In the genomic region with DNA sequence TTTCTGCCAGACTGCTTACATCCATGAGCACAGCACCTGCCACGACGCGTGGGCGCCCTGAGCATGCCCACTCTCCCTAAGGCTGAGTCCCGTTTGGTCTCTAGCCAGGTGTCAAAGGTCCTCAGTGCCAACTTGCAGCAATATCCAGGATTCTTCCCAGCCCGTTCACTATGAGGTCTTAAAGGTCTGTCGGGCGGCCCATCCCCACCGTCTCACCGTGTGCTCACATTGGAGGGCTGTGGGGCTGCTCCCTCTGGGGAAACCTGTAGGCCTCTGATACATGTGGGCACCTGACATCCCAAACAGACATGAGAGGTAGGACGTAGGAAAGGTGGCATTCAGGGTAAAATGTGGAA, we compare ENCODE assay signal across 32 mouse cellular contexts. TPM values are rescaled to one million over a fixed set of nuclear protein-coding genes. Genes with fewer than 3 reads are reported as not detected.
DNase-seq lines count a peak whose midpoint lies in the region; ATAC-seq and TF ChIP-seq lines count a peak whose summit lies in the region.
"Had no signal": no experiment of that assay in that cellular context is flagged by ENCODE, and none has a peak within 500 bp of the region (broad histone marks: within the 10 kb centered on the region; RNA-seq: fewer than 3 reads in every experiment).

No protein-coding gene starts in this region.

- no peak for TF ChIP-seq POLR2A in kidney, adult 2 months (IDR thresholded peaks at IDR 0.05; ENCODE audit: low read depth, low read length)
- TF ChIP-seq POLR2A in cerebellum, adult 2 months (IDR thresholded peaks at IDR 0.05; ENCODE audit: borderline replicate concordance, insufficient read depth, low read length): no peak

- no peaks in the 10 kb centered on the region; the same call in 1 of the 2 replicates for H3K36me3 ChIP-seq in kidney, adult 2 months (ENCODE audit: control insufficient read depth, insufficient read depth, low read length)
- peaks cover 74% of the 10 kb centered on the region for H3K36me3 ChIP-seq in intestine, embryonic 14.5 days (ENCODE audit: control insufficient read depth, insufficient read depth, low read length)
- peaks cover 55% of the 10 kb centered on the region for H3K36me3 ChIP-seq in intestine, postnatal 0 days (ENCODE audit: control insufficient read depth, insufficient read depth)

- no peak overlapping the region for H3K9ac ChIP-seq in intestine, embryonic 14.5 days (ENCODE audit: low read length)
- no peak overlapping the region for H3K9ac ChIP-seq in intestine, postnatal 0 days (ENCODE audit: low read depth, low read length)
- H3K9ac ChIP-seq: embryonic facial prominence, embryonic 12.5 days; embryonic facial prominence, embryonic 15.5 days; forebrain, postnatal 0 days; heart, embryonic 13.5 days; hindbrain, embryonic 14.5 days had no signal

- intact Hi-C loops in gastrocnemius, adult 2 months (cut with DNase I): no loop called here
- intact Hi-C loops in gastrocnemius, postnatal 36 days (cut with DNase I): no loop called here

- H3K4me3 ChIP-seq in gastrocnemius, adult 2 months: no peak overlapping the region
- H3K4me3 ChIP-seq in kidney, adult 2 months (ENCODE audit: insufficient read depth, low read depth, low read length): no peak overlapping the region
- H3K4me3 ChIP-seq in intestine, embryonic 14.5 days (ENCODE audit: low read depth, low read length): no peak overlapping the region
- H3K4me3 ChIP-seq in intestine, postnatal 0 days (ENCODE audit: low read depth, low read length): no peak overlapping the region
- no peak overlapping the region for H3K4me3 ChIP-seq in cerebellum, adult 2 months (replicated peaks; ENCODE audit: insufficient read depth, low read depth, low read length)
- H3K4me3 ChIP-seq: embryonic facial prominence, embryonic 12.5 days; embryonic facial prominence, embryonic 15.5 days; heart, adult 2 months; heart, embryonic 10.5 days; heart, embryonic 13.5 days had no signal

- no peak for TF ChIP-seq CTCF in gastrocnemius, adult 2 months (IDR thresholded peaks at IDR 0.05)
- no peak for TF ChIP-seq CTCF in kidney, adult 2 months (conservative IDR thresholded peaks at IDR 0.05; ENCODE audit: insufficient read depth, insufficient read length, low read depth, low read length)
- no peak for TF ChIP-seq CTCF in intestine, postnatal 0 days (IDR thresholded peaks at IDR 0.05; ENCODE audit: low read depth)
- TF ChIP-seq CTCF in cerebellum, adult 2 months (IDR thresholded peaks at IDR 0.05; ENCODE audit: borderline replicate concordance, insufficient read depth, low read depth, low read length): no peak

- no peaks in the 10 kb centered on the region for H3K9me3 ChIP-seq in intestine, embryonic 14.5 days (ENCODE audit: control insufficient read depth, low read length)
- H3K9me3 ChIP-seq in intestine, postnatal 0 days (ENCODE audit: control insufficient read depth): no peaks in the 10 kb centered on the region
- H3K9me3 ChIP-seq: embryonic facial prominence, embryonic 12.5 days; embryonic facial prominence, embryonic 15.5 days; heart, embryonic 10.5 days; heart, embryonic 13.5 days had no signal

- no peak for DNase-seq in gastrocnemius, adult 2 months
- DNase-seq in gastrocnemius, postnatal 36 days: no peak
- DNase-seq in kidney, adult 2 months: peak; percentile 25
- no peak for DNase-seq in kidney, postnatal 4 days
- no peak for DNase-seq in intestine, embryonic 14.5 days (ENCODE audit: low spot score)
- DNase-seq in cerebellum, adult 2 months: no peak
- DNase-seq: adrenal gland, adult 8-10 months; adrenal gland, postnatal 25 days; cerebellum, adult 11-12 months; cerebellum, adult 9-10 months; cerebellum, postnatal 14 days; forebrain, postnatal 0 days; gastrocnemius, postnatal 25 days; heart, adult 2 months; heart, postnatal 14 days; heart, postnatal 4 days had no signal

- H3K4me1 ChIP-seq in kidney, adult 2 months (ENCODE audit: control insufficient read depth, insufficient read depth, low read length): no peaks in the 10 kb centered on the region
- no peaks in the 10 kb centered on the region for H3K4me1 ChIP-seq in intestine, embryonic 14.5 days (replicated peaks; ENCODE audit: control insufficient read depth, insufficient read depth, low read length)
- H3K4me1 ChIP-seq in intestine, postnatal 0 days (replicated peaks; ENCODE audit: control insufficient read depth, insufficient read depth, low read length): 0 out of 2 replicates have a peak, but pooled peaks cover 2% of the 10 kb centered on the region
- no peaks in the 10 kb centered on the region for H3K4me1 ChIP-seq in cerebellum, adult 2 months (ENCODE audit: control insufficient read depth, insufficient read depth, low read length)
- H3K4me1 ChIP-seq: embryonic facial prominence, embryonic 12.5 days; embryonic facial prominence, embryonic 15.5 days; heart, embryonic 10.5 days; heart, embryonic 13.5 days had no signal

- H3K4me2 ChIP-seq in intestine, embryonic 14.5 days (ENCODE audit: low read length): no peak overlapping the region
- H3K4me2 ChIP-seq in intestine, postnatal 0 days (replicated peaks; ENCODE audit: low read depth): peak overlapping the region; percentile 30
- H3K4me2 ChIP-seq: embryonic facial prominence, embryonic 12.5 days; embryonic facial prominence, embryonic 15.5 days; heart, embryonic 13.5 days; hindbrain, embryonic 14.5 days had no signal

- WGBS in kidney, adult 2 months: 62% methylated on average over 11 of the region's 11 CpGs
- WGBS in intestine, embryonic 14.5 days: 73% methylated on average over 11 of the region's 11 CpGs
- WGBS in intestine, postnatal 0 days: 38% methylated on average over 11 of the region's 11 CpGs
- 86% methylated on average over 11 of the region's 11 CpGs for WGBS in cerebellum, adult 2 months

- ATAC-seq in intestine, embryonic 14.5 days (replicated peaks; ENCODE audit: low FRiP score, low TSS enrichment, low read depth): peak; percentile 73
- peak; percentile 65 for ATAC-seq in intestine, postnatal 0 days
- ATAC-seq: activated CD4-positive, CD25-positive, alpha-beta regulatory T cell, adult 4 months; forebrain, embryonic 14.5 days; forebrain, postnatal 0 days had no signal

- no peaks in the 10 kb centered on the region for H3K27me3 ChIP-seq in kidney, adult 2 months (replicated peaks; ENCODE audit: control insufficient read depth, insufficient read depth, low read length)
- no peaks in the 10 kb centered on the region for H3K27me3 ChIP-seq in intestine, embryonic 14.5 days (replicated peaks; ENCODE audit: control insufficient read depth, insufficient read depth, low read length)
- no peaks in the 10 kb centered on the region for H3K27me3 ChIP-seq in intestine, postnatal 0 days (replicated peaks; ENCODE audit: control insufficient read depth, insufficient read depth, low read length)
- H3K27me3 ChIP-seq in cerebellum, adult 2 months (ENCODE audit: control insufficient read depth, insufficient read depth, low read length): no peaks in the 10 kb centered on the region
- H3K27me3 ChIP-seq: embryonic facial prominence, embryonic 12.5 days; embryonic facial prominence, embryonic 15.5 days; heart, embryonic 13.5 days had no signal

- H3K27ac ChIP-seq in gastrocnemius, adult 2 months: peak overlapping the region; percentile 69; the same call in 1 of the 2 replicates
- no peak overlapping the region for H3K27ac ChIP-seq in kidney, adult 2 months (ENCODE audit: insufficient read depth, low read depth, low read length)
- no peak overlapping the region for H3K27ac ChIP-seq in intestine, embryonic 14.5 days (ENCODE audit: low read depth)
- H3K27ac ChIP-seq in intestine, postnatal 0 days (ENCODE audit: low read depth, low read length): no peak overlapping the region
- H3K27ac ChIP-seq in cerebellum, adult 2 months (ENCODE audit: insufficient read depth, low read length): no peak overlapping the region
- H3K27ac ChIP-seq: embryonic facial prominence, embryonic 12.5 days; embryonic facial prominence, embryonic 15.5 days; heart, adult 2 months; heart, embryonic 10.5 days; heart, embryonic 13.5 days; hindbrain, embryonic 14.5 days had no signal

RNA-seq across cellular contexts. Expression of gene Upf3a, which starts 8.3 kb away (rescaled TPM):
- 10 to 100 TPM in 1 of 2 experiments, 1 to 10 TPM in 1; 8.8 to 10.1 TPM for total RNA-seq in gastrocnemius, adult 2 months (2021)
- 1 to 10 TPM; 8.9 to 9.2 TPM for total RNA-seq in gastrocnemius, postnatal 36 days (2021)
- 7.1 and 8.1 TPM in 2 replicates for polyA plus RNA-seq in kidney, adult 2 months (2012; rRNA removed)
- polyA plus RNA-seq in intestine, embryonic 14.5 days (2014; fragmentation: Nextera tagmentation; extraction: Ambion mirVana): 36.7 and 41.5 TPM in 2 replicates
- polyA plus RNA-seq in intestine, postnatal 0 days (2015; fragmentation: Nextera tagmentation; extraction: Ambion mirVana): 23.3 and 23.6 TPM in 2 replicates
- 27.9 and 30.5 TPM in 2 replicates for polyA plus RNA-seq in cerebellum, adult 2 months (2012; rRNA removed)

RNA-seq across cellular contexts. Expression of gene Cdc16, which starts 36.2 kb away (rescaled TPM):
- total RNA-seq in gastrocnemius, adult 2 months (2021): 10 to 100 TPM; 26.9 to 33.7 TPM
- total RNA-seq in gastrocnemius, postnatal 36 days (2021): 10 to 100 TPM; 28.1 to 28.9 TPM
- 30.2 and 33.1 TPM in 2 replicates for polyA plus RNA-seq in kidney, adult 2 months (2012; rRNA removed)
- polyA plus RNA-seq in intestine, embryonic 14.5 days (2014; fragmentation: Nextera tagmentation; extraction: Ambion mirVana): 175 and 187 TPM in 2 replicates
- polyA plus RNA-seq in intestine, postnatal 0 days (2015; fragmentation: Nextera tagmentation; extraction: Ambion mirVana): 38.3 and 40.8 TPM in 2 replicates
- polyA plus RNA-seq in cerebellum, adult 2 months (2012; rRNA removed): 61.9 and 64.4 TPM in 2 replicates

RNA-seq across cellular contexts. Expression of gene AF366264, which starts 44.5 kb away (rescaled TPM):
- total RNA-seq in gastrocnemius, adult 2 months (2021): not detected
- not detected for total RNA-seq in gastrocnemius, postnatal 36 days (2021)
- not detected in 2 replicates for polyA plus RNA-seq in kidney, adult 2 months (2012; rRNA removed)
- polyA plus RNA-seq in intestine, embryonic 14.5 days (2014; fragmentation: Nextera tagmentation; extraction: Ambion mirVana): not detected in 2 replicates
- not detected in 2 replicates for polyA plus RNA-seq in intestine, postnatal 0 days (2015; fragmentation: Nextera tagmentation; extraction: Ambion mirVana)
- polyA plus RNA-seq in cerebellum, adult 2 months (2012; rRNA removed): not detected in 2 replicates
- total RNA-seq: adrenal gland, adult 8-10 months; adrenal gland, postnatal 25 days; ES-E14; forebrain, postnatal 0 days; gastrocnemius, adult 8-10 months; gastrocnemius, postnatal 25 days; granulocyte monocyte progenitor cell, adult 5-6 weeks; heart, adult 2 months; heart, postnatal 14 days; heart, postnatal 4 days had no signal
- polyA plus RNA-seq: activated CD4-positive, CD25-positive, alpha-beta regulatory T cell, adult 4 months; brain, embryonic 14.5 days; embryonic facial prominence, embryonic 12.5 days; embryonic facial prominence, embryonic 15.5 days; forebrain, embryonic 11.5 days; forebrain, embryonic 14.5 days; forebrain, postnatal 0 days; frontal cortex, adult 2 months; heart, adult 2 months; heart, embryonic 10.5 days; heart, embryonic 13.5 days; heart, embryonic 16.5 days; hindbrain, embryonic 11.5 days; hindbrain, embryonic 14.5 days had no signal
